Mouse (Mus musculus) erythroblast, adult 5-6 weeks (primary cell): ENCODE measurements around the gene Olfr1324. TPM values are rescaled to one million over a fixed set of nuclear protein-coding genes. Genes with fewer than 3 reads are reported as not detected.
A peak's percentile ranks its signal among the peaks of the same experiment; 100 is the strongest.
"Not testable (repeated sequence)": the region's sequence is repeated elsewhere in the genome, so short reads cannot be mapped to it uniquely, and the experiment has no call there.

Experiments
- ATAC-seq: replicated peaks from 2 replicates; pipeline ENCODE4 v1.8.0; 2016; ENCODE audit warnings: moderate number of reproducible peaks, mild to moderate bottlenecking, moderate TSS enrichment, inconsistent platforms; ENCODE audit not compliant: poor library complexity, low FRiP score, severe bottlenecking
- total RNA-seq, 2 experiments: library from RNA; stranded (forward) in 1 of 2; stranded (reverse) in 1 of 2; fragments of 150-400 nt in 1 of 2; fragments of 200-764, 138-1000 nt in 1 of 2; gene quantifications; 2 replicates each; pipeline versions ENCODE4 v1.2.3 to v1.2.4; 2015 to 2017; ENCODE audit warnings: low replicate concordance in 2 of 2

The Olfr1324 gene
- total RNA-seq (2015; ENCODE audit: low replicate concordance) = not detected in 2 replicates
- not detected in 2 replicates for total RNA-seq (2017; ENCODE audit: low replicate concordance)

DNA sequence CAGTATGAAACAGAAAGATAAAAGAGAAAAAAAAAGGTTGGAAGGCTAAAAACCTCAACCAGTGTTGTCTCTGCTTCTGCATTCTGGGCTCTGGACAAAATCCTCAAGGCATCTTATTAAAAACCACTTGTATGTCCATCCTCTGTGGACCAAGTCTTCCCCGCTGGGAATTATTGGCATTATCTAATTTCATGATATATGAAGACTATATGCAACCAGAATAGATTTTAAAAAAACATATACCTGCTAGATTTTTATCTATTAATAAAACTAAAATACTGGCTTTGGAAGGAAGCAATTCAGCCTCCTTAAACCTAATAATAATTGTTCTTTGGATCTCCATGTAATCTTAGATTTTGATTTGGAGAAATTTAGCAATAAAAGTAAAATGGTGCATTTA, at the start of gene Olfr1324:
TSS of gene Olfr1324 (minus strand) at position 101 of the 400 bp plus-strand sequence.
- ATAC-seq = no peak

DNA sequence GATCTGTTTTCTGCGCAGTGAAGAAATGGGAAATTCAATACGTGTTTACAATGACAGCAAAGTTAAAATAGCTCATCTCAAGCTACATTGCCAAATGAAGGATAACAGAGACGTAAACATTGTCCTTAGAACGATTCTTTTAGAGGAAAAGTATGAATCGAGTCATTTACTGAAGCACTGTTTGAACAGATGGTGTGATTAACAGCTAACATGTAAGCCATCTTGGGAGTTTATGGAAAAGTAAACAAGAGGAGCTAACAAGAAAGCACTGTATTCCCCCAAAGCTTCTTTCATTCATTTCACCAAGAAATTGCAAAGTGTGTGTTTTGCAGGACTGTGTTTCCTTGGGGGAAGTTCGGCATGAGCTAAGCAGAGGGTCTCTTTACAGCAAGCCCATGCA, 42.0 kb upstream of the Olfr1324 start:
- not testable (repeated sequence) for ATAC-seq

DNA sequence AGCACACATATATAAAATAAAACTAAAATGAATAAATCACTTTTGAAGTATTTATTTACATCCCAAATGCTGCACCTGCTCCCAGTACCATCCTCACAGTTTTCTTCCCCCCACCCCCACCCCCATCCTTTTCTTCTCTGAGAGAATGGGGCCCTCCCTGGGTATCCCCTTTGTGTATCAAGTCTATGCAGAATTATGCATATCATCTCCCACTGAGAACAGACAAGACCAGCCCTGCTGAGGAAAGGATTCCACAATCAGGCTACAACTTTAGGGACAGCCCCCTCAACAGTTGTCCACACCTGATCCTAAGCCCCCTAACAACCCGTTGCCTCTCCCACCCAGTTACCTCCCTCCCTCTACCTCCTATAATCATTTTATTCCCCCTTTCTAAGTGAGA, 27.8 kb upstream of the Olfr1324 start:
- no peak for ATAC-seq

GRCm38 (mm10) chrX:50443352-50443751, 15.1 kb upstream of the Olfr1324 start:
- no peak for ATAC-seq

GRCm38 (mm10) chrX:50442696-50443095, 14.4 kb upstream of the Olfr1324 start:
- ATAC-seq = no peak

DNA sequence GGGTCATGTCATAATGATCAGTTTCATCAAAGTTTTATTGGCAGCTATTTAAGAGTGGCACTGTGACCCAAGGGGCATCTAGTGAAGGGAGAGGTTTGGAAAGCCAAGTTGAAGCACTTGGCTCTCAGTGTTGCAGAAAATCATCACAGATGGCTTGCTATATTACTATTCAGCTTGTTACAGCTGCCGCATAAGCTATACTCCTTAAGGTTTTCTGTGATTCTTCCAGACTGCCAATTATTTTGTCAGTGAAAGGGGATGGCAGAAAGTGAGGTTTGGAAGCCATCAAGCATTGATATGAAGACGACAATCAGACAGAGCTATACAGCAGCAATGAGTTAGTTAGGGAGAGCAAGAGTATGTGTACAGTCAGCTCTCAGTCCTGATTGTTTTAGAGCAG, 4.2 kb upstream of the Olfr1324 start:
- ATAC-seq = no peak

- no peak for ATAC-seq
Observed at GRCm38 (mm10) chrX:50427712-50428328, 478 bp downstream of the Olfr1324 start.

DNA sequence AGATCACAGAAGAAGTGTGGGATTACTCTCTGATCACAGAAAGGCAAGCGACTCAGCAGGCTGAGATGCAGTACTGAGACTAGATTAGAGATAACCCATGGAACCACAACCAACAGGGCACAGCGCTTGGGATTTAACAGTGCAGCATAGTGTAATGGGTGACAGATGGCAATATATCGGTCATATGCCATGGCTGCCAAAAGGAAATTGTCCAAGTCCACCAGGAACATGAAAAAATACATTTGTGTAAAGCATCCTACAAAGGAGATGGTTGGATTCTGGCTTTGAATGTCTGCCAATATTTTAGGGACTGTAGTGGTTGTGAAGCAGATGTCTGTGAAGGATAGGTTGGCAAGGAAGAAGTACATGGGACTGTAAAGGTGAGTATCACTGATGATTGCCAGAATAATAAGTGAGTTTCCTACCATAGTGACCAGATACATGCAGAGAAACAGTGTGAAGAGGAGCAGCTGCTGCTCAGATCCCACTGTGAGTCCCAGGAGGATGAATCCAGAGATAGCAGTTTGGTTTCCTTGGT, 2.3 kb downstream of the Olfr1324 start:
- ATAC-seq = no peak

DNA sequence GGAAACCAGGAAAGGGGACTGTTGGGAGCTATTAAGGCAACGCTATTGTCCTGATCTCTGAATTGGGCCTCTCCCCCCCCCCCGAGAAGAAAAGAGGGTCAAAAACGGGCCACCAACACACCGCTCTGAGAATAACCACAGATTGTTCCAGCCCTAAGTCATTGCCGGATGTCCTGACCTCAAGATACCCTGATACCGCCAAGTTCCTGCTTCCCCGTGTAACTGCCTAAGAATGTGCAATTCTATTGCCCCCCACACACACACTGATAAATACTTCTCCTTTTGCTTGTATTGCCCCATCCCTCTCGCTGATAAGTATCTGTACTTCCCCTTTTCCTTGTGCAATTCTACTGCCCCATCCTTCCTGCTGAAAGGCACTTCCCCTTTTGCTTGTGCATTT, 17.9 kb downstream of the Olfr1324 start:
- ATAC-seq = not testable (repeated sequence)

- not testable (repeated sequence) for ATAC-seq
Observed at GRCm38 (mm10) chrX:50390616-50391015, 37.7 kb downstream of the Olfr1324 start.

- ATAC-seq = peak; percentile 78
Observed at GRCm38 (mm10) chrX:50374978-50375377, 53.3 kb downstream of the Olfr1324 start.
